Mouse (Mus musculus) stomach, postnatal 0 days (tissue): ENCODE measurements around the gene Msi1.

Source experiments
- CTCF ChIP-seq: IDR thresholded peaks from 2 replicates; pipeline ENCODE4 v1.5.1; 2016; ENCODE audit warnings: antibody characterized with exemption, low read depth, mild to moderate bottlenecking, moderate library complexity
- EP300 ChIP-seq: optimal IDR thresholded peaks from 2 replicates; pipeline ENCODE3; 2016; ENCODE audit warnings: antibody characterized with exemption

DNA sequence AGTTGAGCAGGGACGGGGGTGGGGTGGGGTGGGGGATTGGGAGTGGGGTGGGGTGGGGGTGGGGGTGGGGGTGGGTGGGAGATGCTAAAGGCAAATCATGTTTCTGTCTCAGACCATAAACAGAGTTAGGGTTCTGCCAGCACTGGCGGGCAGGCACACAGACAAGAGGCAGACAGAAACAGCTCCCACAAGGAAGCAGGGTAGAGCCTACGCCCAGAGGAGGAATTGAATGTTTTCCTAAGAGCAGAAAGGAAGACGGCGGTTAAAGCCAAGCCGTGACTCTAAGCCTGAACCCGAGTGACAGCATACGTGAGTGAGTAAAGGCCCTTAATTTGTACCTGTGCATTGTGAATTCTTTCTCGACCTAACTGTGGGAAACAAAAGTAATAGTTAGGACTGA lies 37.5 kb upstream of the Msi1 start:
- TF ChIP-seq CTCF (no peak), EP300 (no peak)
